Mouse (Mus musculus) c-Kit-positive CD71-negative TER-119-negative erythroid progenitor cells, embryonic 14.5 days (primary cell): ENCODE results near the gene Carmil1.

Experiments
- DNase-seq: peaks from one replicate; pipeline ENCODE4 v3.0.0-alpha.2; 2013; ENCODE audit warnings: low read depth

The Carmil1 gene

GRCm38 (mm10) chr13:24211229-24211628, 69.4 kb downstream of the Carmil1 start:
- no peak for DNase-seq

DNA sequence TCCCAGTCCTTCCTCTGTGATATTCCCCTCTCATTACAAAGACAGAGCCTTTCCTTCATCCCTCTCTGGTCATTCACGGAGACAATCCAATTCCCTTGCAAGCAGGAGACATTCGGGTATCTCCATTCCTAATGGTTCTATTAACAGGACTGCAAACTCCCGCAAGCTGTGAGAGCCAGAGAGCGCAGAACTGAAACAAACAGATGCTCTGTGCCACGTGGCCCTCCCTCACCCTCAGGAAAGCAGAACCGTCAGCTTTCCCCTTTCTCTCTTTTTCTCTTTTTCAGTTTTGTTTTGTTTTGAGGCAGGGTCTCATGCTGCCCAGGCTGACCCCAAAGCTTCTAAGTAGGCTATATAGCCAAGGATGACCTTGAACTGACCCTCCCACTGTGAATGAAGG, 74.5 kb downstream of the Carmil1 start:
- no peak for DNase-seq

DNA sequence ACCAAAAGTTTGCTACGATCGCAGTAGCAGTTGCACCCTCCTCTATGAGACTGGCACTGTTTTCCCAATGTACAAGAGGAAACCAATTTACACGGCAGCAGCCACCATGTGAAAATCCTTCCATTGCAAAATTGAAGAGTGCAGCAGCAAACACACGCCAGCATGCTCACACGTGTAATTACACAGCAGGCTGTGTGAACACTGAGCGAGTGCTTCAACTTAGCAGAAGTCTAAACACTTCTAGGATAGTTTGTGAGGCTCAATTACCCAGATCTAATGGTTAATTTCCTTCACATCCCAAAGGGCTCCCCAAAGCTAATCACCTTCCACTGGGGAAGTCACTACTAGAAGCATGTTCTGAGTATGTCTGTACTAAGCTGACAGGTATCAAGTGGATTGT, 78.3 kb downstream of the Carmil1 start:
- DNase-seq = no peak

DNA sequence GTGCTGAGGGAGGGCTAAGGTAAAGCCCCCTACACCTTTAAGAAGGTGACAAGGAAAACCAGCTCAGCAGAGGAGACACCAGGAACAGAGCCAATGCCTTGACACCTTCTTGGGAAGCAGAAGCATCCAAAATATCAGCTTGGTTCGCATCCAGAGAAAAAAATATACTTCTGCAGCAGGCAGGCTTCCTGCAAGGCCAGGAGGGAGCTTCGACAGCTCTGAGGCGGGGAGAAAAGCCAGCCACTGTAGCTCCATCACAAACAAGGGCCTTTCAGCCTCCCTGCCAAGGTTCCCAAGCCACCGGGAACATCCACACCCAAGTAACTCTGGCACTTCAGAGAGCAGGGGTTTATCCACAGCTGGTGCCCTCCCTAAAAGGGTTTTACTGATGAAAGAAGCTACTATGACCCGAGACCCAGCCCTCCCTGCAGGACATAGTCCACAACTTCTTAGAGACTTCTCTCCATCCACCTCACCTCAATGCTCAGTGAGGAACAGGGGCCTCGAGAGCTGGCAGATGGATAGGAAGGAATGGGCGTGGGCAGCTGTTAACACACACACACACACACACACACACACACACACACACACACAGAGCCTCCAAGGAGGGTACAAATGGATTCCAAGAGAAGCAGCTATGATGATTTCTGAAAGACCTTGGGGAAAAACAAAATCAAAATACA, 80.6 kb downstream of the Carmil1 start:
- no peak for DNase-seq

- no peak for DNase-seq
These were observed 82.1 kb downstream of the Carmil1 start for GRCm38 (mm10) chr13:24198396-24198924.

- no peak for DNase-seq
These were observed 85.2 kb downstream of the Carmil1 start for GRCm38 (mm10) chr13:24195371-24195770.

- no peak for DNase-seq
These were observed 86.6 kb downstream of the Carmil1 start for GRCm38 (mm10) chr13:24194018-24194417.

DNA sequence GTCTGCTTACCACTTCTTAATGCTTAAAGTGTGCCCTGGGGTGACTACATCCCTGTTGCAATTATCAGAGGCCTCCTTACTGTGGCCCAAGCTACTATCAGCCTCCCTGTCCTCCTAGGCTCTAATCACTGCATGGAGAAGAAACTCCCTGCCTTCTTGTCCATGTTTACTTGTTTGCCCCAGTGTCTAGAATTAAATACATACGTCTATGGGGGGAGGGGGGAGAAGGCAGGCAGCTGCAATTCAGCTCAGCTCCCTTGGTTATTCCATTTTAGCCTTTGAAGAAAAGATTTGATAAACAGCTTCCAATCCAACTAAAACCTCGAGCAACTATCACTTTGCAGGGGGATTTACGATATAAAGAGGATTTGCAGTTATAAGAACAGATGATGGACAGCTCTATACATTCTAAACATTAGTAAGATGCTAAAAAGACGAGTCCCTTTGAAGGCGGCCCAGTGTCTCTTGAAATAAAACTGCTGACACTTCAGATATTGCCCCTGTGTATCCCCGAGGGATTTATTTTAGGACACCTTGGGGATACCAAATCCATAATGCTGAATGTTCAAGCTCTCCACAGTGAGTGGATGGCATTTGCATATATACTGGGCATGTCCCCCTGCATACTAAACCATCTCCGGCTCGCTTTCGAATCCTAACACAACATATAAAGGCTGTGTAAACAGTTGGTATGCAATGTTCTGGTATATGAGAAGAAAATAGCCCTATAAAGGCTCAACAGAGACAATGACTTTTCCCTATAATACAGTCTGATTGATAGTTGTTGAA, 89.5 kb downstream of the Carmil1 start:
- no peak for DNase-seq

GRCm38 (mm10) chr13:24187026-24187425, 93.6 kb downstream of the Carmil1 start:
- no peak for DNase-seq

GRCm38 (mm10) chr13:24185641-24186040, 95.0 kb downstream of the Carmil1 start:
- DNase-seq = no peak

DNA sequence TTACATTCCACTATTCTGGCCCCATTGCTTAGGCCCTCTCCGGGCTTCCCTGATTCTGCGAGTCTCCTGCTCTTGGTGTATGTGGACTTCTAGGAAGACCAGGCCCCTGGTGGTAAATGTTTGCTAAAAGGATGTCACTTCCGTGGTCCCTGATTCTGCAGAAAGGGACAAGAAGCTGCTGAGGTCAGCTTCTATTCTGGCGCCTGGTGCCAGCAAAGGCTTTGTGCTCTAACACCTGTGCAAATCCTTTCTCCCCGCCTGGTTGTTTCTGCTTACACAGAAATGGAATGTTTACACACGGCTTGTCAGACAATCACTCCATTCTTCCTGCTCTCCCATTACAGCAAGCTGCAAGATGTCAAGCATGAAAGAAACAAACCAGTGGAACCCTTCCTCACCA, 97.7 kb downstream of the Carmil1 start:
- no peak for DNase-seq

GRCm38 (mm10) chr13:24179538-24179937, 101.1 kb downstream of the Carmil1 start:
- DNase-seq = no peak

GRCm38 (mm10) chr13:24177600-24177999, 103.0 kb downstream of the Carmil1 start:
- no peak for DNase-seq

DNA sequence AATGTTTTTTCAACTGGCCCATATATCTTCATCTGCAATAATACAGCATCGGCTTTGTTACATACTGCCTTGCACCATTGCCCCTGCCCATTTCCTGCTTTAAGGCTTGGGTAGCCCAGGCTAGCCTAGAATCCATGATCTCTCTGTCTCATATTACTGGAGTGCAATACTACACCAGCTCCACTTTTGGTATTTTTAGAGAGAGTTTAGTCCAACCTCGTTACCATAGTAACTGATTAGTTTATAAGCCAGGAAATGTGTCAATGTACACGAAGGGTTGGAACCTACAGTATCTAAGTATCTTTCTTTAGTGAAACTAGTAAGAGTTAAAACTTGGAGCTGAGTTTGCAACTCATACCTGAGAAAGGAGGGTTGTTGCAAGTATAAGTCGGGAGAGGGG, 103.8 kb downstream of the Carmil1 start:
- no peak for DNase-seq

- DNase-seq = no peak
These were observed 110.9 kb downstream of the Carmil1 start for GRCm38 (mm10) chr13:24169658-24170057.

DNA sequence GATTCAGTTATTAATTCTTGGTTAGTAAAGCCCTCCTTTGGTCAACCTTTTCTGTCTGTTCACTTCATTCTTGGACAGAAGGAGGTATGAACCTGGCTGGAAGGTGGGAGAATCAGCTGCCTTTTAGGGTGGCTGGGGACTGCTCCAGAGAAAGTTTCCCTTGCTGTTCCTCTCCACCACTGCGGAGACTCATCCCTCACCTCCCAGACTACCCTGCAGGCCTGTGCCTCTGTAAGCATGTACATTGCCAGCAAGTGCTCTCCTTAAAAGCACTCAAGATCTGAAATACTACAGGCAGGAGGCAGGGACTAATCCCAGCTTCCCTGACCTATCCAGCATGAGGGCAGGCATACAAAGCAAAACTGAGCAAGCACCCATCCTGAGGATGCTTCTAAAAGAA, 117.2 kb downstream of the Carmil1 start:
- no peak for DNase-seq

GRCm38 (mm10) chr13:24161105-24161504, 119.5 kb downstream of the Carmil1 start:
- DNase-seq = no peak

GRCm38 (mm10) chr13:24159972-24160371, 120.6 kb downstream of the Carmil1 start:
- DNase-seq = no peak

GRCm38 (mm10) chr13:24159190-24159965, 121.2 kb downstream of the Carmil1 start:
- peak; percentile 29 for DNase-seq

DNA sequence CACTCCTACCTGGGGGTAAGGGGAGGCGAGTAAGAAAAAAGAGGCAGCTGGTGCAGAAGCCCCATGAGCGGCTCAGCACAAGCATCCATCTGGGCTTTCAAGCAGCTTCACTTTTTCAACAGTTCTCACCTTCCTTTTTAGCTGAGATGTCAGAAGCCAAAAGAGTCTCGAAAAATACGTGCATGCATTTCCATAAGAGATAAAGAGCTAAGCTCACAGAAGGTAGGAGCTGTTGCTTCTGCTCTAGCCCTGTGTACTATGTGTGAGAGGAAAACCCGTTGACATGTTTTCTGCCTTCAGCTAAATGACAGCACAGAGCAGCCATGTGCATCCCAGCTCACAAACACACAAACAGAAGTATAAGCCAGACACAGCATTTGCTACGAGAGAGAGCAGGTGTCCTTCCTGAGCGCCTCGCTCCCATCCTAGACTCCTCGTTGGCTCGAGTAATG, 123.0 kb downstream of the Carmil1 start:
- DNase-seq = no peak

DNA sequence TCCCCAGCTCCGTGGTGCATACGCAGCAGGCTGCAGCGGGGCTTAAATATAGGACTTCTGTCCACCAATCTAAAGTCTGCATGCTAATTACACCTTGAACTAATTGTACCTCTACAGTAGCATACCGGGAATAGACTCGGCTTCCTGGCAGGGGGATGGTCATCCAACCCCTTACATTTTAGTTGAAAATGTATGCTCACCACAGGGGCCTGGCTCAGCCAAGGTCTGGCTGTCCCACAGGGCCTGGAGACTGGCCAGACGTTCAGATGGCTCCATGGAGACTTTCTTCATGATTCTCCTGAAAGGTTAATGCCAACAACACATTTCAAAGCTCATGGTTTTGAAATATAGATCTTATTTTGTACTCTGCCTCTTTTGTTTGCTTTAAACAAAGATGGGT, 125.4 kb downstream of the Carmil1 start:
- DNase-seq = no peak

- no peak for DNase-seq
These were observed 126.1 kb downstream of the Carmil1 start for GRCm38 (mm10) chr13:24154281-24155061.
